Mouse (Mus musculus): Measurements from ENCODE around the gene 4930451I11Rik.

DNA sequence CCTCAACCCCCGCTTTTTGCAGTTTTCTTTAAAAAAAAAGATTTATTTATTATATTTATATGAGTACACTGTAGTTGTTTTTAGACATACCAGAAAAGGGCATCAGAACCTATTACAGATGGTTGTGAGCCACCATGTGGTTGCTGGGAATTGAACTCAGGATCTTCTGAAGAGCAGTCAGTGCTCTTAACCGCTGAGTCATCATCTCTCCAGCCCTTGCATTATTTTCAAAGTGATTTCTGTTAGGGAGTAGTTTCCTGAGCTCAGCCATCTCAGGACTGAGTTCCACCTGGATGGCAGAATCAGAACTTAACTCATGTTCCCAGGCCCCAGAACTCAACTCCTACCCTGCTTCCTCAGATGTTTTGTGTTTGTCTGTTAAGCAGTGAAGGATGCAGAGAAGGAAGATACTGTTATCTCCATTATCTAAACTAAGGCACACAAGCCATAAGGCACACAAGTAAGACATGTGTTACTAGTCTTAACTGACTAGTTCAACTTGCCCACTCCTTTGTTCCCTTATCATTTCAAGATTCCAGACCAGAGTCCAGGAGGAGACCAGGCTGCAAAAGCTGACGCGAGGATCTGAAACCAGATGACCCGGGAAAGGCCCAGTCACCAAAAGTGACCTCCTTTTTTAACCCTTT is 21.6 kb downstream of the 4930451I11Rik start:
- TF ChIP-seq CTCF (IDR thresholded peaks at IDR 0.05; ENCODE audit: extremely low read depth, insufficient read depth, insufficient read length, insufficient replicate concordance): no peak
- TF ChIP-seq POLR2A (IDR thresholded peaks at IDR 0.05; ENCODE audit: low read depth, low read length): no peak

Data from spleen, adult 2 months (tissue).